Mouse (Mus musculus): ENCODE data around the gene Galnt10. TPM values are rescaled to one million over a fixed set of nuclear protein-coding genes. Genes with fewer than 3 reads are reported as not detected.
A peak's percentile ranks its signal among the peaks of the same experiment; 100 is the strongest.

Gene Galnt10
- polyA plus RNA-seq, 1 experiment from 2014 or later = 6.1 TPM

DNA sequence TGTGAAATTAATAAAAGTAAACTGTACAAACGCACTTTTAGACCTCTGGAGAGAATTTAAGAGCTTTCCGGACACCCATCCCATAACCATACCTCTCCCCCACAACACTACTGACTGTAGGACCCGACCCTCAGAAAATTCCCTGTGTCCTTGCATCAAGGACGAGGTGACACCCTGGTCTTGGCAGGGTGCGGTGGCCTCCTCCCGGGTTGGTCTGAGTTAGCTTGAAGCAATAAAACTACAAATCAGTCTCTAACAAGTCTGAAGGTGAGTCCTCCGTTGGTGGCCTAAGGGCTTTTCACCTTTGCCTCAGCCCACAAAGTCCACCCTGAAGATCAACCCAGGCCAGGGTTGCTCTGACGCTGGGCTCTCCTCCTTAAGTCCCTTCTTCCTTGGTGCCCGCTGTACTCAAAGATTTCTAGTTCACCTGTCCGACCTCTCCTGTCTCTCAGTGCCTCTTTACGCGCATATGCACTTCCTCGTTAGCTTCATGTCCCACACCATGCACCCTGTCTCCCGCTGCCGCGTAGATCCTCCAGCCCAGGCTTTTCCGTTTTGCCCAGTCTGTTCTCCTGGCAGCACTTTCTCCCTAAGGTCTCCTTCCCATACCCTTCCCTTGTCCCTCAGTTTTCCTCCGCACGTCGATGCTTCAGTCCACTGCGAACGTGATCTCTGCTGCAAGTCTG is 155.2 kb downstream of the Galnt10 start:
- no peak for ATAC-seq
- WGBS = 15% methylated on average over 22 of the region's 22 CpGs

DNA sequence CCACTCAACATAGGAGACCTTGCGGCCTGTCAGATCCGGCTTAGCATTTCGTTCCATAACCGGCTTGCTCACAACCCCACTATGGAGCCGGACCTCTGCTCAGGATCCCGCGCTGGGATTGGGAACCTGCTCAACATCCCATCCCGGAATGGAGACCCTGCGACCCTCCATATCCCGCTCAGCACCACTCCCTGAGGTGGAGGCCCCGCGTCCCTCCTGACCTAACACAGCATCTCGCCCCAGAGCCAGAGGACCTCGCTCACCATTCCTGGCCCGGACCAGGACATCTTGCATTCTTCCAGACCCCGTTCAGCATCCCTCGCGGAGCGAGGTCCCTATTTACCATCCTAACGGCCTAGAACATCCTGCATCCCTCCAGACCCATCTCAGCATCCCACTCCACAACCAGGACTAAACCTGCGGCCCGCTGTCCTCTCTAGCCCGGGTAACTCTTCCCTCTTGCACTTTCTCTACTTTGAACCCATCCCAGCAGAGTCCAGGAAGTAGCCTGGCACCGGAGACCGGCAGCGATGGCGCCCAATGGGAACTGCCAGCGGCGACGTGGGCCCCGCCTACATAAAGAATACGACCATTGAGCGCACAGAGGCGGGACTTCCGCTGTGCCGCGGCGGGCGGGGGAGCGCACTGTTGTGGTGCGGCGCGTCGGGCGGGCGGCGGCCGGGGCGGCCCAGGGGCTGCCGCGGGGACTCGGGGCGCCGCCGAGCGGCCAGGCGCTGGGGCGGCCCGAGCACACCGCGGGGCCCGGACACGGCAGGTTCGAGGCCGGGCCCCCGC is 155.9 kb downstream of the Galnt10 start, which contains the start of gene Sap30l:
Gene Sap30l, plus strand, starts transcription at position 667 of the 795 bp plus-strand sequence.
- peak; percentile 98 for DNase-seq (ENCODE audit: low spot score)
- under 1% methylated on average over 63 of the region's 66 CpGs for WGBS

More for the DNA sequence above, 155.2 kb downstream of the Galnt10 start:
- Histone ChIP-seq H3K4me2 (replicated peaks; ENCODE audit: low read depth, low read length) (peak overlapping the region; percentile 83), H3K4me1 (ENCODE audit: insufficient read depth, low read depth, low read length) (peaks cover 12% of the 10 kb centered on the region), H3K9ac (replicated peaks; ENCODE audit: low read depth) (peak overlapping the region; percentile 46), H3K27me3 (replicated peaks; ENCODE audit: insufficient read depth, low read length) (no peaks in the 10 kb centered on the region), H3K9me3 (ENCODE audit: low read length) (no peaks in the 10 kb centered on the region), H3K36me3 (ENCODE audit: insufficient read depth, low read length) (no peaks in the 10 kb centered on the region), H3K27ac (ENCODE audit: low read length) (peak overlapping the region; percentile 75), H3K4me3 (ENCODE audit: low read depth, low read length) (peak overlapping the region; percentile 72)
- no peak for TF ChIP-seq EP300 (IDR thresholded peaks at IDR 0.05)
- no peak for TF ChIP-seq CTCF (IDR thresholded peaks at IDR 0.05)
- peak; percentile 33 for DNase-seq (ENCODE audit: low spot score)

DNA sequence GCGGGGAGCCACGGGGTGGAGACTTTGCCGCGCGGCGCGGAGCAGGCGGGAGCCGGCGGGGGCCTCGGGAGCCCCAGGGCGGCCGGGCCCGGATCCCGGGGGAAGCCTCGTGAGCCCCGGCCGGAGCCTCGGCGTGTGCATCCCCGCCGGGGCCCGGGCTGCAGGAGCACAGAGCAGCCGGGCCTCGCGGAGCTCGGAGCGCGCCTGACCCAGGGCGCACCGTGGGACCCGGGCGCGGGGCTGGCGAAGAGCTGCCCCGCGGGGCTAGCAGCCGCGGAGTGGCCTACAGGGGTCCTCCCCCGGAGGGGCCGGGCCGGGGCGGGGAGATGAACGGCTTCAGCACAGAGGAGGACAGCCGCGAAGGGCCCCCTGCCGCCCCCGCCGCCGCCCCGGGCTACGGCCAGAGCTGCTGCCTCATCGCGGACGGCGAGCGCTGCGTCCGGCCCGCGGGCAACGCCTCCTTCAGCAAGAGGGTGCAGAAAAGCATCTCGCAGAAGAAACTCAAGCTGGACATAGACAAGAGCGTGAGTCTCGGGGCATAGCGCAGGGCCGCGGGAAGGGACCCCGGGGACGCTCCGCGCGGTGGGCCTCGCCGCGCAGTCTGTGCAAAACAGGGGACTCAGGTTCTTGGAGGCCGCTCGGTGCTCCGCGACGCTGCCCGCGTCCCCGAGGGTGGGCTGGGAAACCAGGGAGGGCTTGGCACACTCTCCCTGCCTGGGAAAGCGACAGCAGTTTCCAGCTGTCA is 156.7 kb downstream of the Galnt10 start:
- Histone ChIP-seq H3K9me3 (ENCODE audit: low read length) (no peaks in the 10 kb centered on the region), H3K27ac (ENCODE audit: low read length) (peak overlapping the region; percentile 75), H3K4me2 (replicated peaks; ENCODE audit: low read depth, low read length) (peak overlapping the region; percentile 83), H3K27me3 (replicated peaks; ENCODE audit: insufficient read depth, low read length) (no peaks in the 10 kb centered on the region), H3K36me3 (ENCODE audit: insufficient read depth, low read length) (peaks cover 6% of the 10 kb centered on the region; the same call in 1 of the 2 replicates), H3K9ac (replicated peaks; ENCODE audit: low read depth) (peak overlapping the region; percentile 53), H3K4me1 (ENCODE audit: insufficient read depth, low read depth, low read length) (peaks cover 12% of the 10 kb centered on the region), H3K4me3 (ENCODE audit: low read depth, low read length) (peak overlapping the region; percentile 72)
- no peak for TF ChIP-seq EP300 (IDR thresholded peaks at IDR 0.05)
- TF ChIP-seq CTCF (IDR thresholded peaks at IDR 0.05) = no peak
- DNase-seq (ENCODE audit: low spot score) = peak; percentile 56
- peak; percentile 50 for ATAC-seq
- 1% methylated on average over 48 of the region's 85 CpGs for WGBS

More for the DNA sequence above, 155.9 kb downstream of the Galnt10 start, which contains the start of gene Sap30l:
- H3K27ac ChIP-seq (ENCODE audit: low read length) = peak within 1 kb of the TSS; percentile 75
- H3K9ac ChIP-seq (replicated peaks; ENCODE audit: low read depth) = peak within 1 kb of the TSS; percentile 53
- peak within 1 kb of the TSS; percentile 83 for H3K4me2 ChIP-seq (replicated peaks; ENCODE audit: low read depth, low read length)
- H3K27me3 ChIP-seq (replicated peaks; ENCODE audit: insufficient read depth, low read length) = no peaks in the 10 kb centered on the region
- H3K9me3 ChIP-seq (ENCODE audit: low read length) = no peaks in the 10 kb centered on the region
- TF ChIP-seq CTCF (IDR thresholded peaks at IDR 0.05) = no peak
- no peak for TF ChIP-seq EP300 (IDR thresholded peaks at IDR 0.05)
- peaks cover 12% of the 10 kb centered on the region for H3K4me1 ChIP-seq (ENCODE audit: insufficient read depth, low read depth, low read length)
- peak within 1 kb of the TSS; percentile 72 for H3K4me3 ChIP-seq (ENCODE audit: low read depth, low read length)
- ATAC-seq = peak; percentile 99
- H3K36me3 ChIP-seq (ENCODE audit: insufficient read depth, low read length) = 0 out of 2 replicates have a peak, but pooled peaks cover 3% of the 10 kb centered on the region

DNA sequence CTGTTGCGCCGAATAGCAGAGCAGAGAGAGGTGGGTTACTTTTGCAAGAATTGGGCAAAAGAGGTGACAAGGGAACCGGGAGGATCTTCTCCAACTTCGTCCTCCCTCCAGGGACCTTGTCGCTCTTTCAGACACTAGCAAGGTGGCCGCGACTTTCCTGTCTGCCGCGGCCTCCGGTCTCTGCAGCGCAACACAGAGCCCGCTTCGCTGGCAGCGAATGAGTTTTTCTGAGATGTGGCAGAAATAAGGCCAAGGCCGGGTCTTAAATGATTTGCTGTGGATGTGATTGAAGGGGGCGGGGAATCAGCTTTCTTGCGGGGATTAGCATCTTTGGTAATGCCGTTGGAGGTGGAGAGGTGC is 157.2 kb downstream of the Galnt10 start:
- TF ChIP-seq CTCF (IDR thresholded peaks at IDR 0.05) = no peak
- TF ChIP-seq EP300 (IDR thresholded peaks at IDR 0.05) = no peak

DNA sequence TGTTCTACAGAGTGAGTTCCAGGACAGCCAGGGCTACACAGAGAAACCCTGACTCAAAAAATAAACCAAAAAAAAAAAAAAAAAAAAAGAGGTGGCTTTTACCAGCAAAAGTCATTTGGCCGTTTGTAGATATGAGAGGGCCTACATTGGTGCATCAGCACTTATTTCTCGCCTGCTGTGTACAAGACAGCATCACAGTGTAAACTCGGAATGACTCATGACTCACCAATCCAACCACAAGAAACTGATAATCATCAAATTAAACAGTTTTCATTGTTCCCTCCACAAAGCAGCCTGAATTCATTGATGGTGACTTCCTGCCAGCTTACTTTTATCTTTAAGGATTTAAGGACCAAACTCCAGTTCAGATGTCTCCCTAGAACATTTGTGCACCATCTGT is 159.8 kb downstream of the Galnt10 start:
- no peak overlapping the region for H3K4me2 ChIP-seq (replicated peaks; ENCODE audit: low read depth, low read length)
- peaks cover 6% of the 10 kb centered on the region; the same call in 1 of the 2 replicates for H3K36me3 ChIP-seq (ENCODE audit: insufficient read depth, low read length)
- DNase-seq (ENCODE audit: low spot score) = no peak
- peaks cover 12% of the 10 kb centered on the region for H3K4me1 ChIP-seq (ENCODE audit: insufficient read depth, low read depth, low read length)
- H3K9me3 ChIP-seq (ENCODE audit: low read length) = no peaks in the 10 kb centered on the region
- WGBS = 75% methylated on average over 3 of the region's 3 CpGs
- no peak for TF ChIP-seq CTCF (IDR thresholded peaks at IDR 0.05)
- TF ChIP-seq EP300 (IDR thresholded peaks at IDR 0.05) = no peak
- H3K4me3 ChIP-seq (ENCODE audit: low read depth, low read length) = no peak overlapping the region
- no peak for ATAC-seq
- H3K9ac ChIP-seq (replicated peaks; ENCODE audit: low read depth) = no peak overlapping the region
- no peaks in the 10 kb centered on the region for H3K27me3 ChIP-seq (replicated peaks; ENCODE audit: insufficient read depth, low read length)
- no peak overlapping the region for H3K27ac ChIP-seq (ENCODE audit: low read length)

More for the DNA sequence above, 157.2 kb downstream of the Galnt10 start:
- H3K27ac ChIP-seq (ENCODE audit: low read length) = peak overlapping the region; percentile 75; the same call in 1 of the 2 replicates
- H3K4me3 ChIP-seq (ENCODE audit: low read depth, low read length) = peak overlapping the region; percentile 72
- peaks cover 6% of the 10 kb centered on the region; the same call in 1 of the 2 replicates for H3K36me3 ChIP-seq (ENCODE audit: insufficient read depth, low read length)
- DNase-seq (ENCODE audit: low spot score) (no peak), ATAC-seq (no peak)
- peaks cover 12% of the 10 kb centered on the region for H3K4me1 ChIP-seq (ENCODE audit: insufficient read depth, low read depth, low read length)
- 1% methylated on average over 18 of the region's 18 CpGs for WGBS
- peak overlapping the region; percentile 83 for H3K4me2 ChIP-seq (replicated peaks; ENCODE audit: low read depth, low read length)
- no peaks in the 10 kb centered on the region for H3K27me3 ChIP-seq (replicated peaks; ENCODE audit: insufficient read depth, low read length)
- peak overlapping the region; percentile 53 for H3K9ac ChIP-seq (replicated peaks; ENCODE audit: low read depth)
- no peaks in the 10 kb centered on the region for H3K9me3 ChIP-seq (ENCODE audit: low read length)

Measured in lung, postnatal 0 days (tissue).